Mouse (Mus musculus) forebrain, embryonic 10.5 days (tissue): ENCODE results near the gene Tmem121. TPM values are rescaled to one million over a fixed set of nuclear protein-coding genes. Genes with fewer than 3 reads are reported as not detected.
A peak's percentile ranks its signal among the peaks of the same experiment; 100 is the strongest.
"Not testable (repeated sequence)": the region's sequence is repeated elsewhere in the genome, so short reads cannot be mapped to it uniquely, and the experiment has no call there.

Experiments
- DNase-seq: peaks from one replicate; pipeline ENCODE4 v3.0.0-alpha.2; 2017; ENCODE audit warnings: low spot score; ENCODE audit errors: extremely low spot score
- H3K27ac ChIP-seq: fragments of 300-500 bp; sonication (generic); 2 replicates; pipeline ENCODE4 v1.5.1; 2016; ENCODE audit warnings: mild to moderate bottlenecking
- H3K27me3 ChIP-seq: fragments of 300-500 bp; sonication (generic); 2 replicates; pipeline ENCODE4 v1.6.1; 2016; ENCODE audit warnings: mild to moderate bottlenecking; ENCODE audit not compliant: poor library complexity, severe bottlenecking
- H3K36me3 ChIP-seq: fragments of 300-500 bp; sonication (generic); replicated peaks from 2 replicates; pipeline ENCODE4 v1.6.1; 2016; ENCODE audit warnings: mild to moderate bottlenecking, moderate library complexity
- H3K4me1 ChIP-seq: fragments of 300-500 bp; sonication (generic); 2 replicates; pipeline ENCODE4 v1.6.1; 2016
- H3K4me3 ChIP-seq: fragments of 300-500 bp; sonication (generic); 2 replicates; pipeline ENCODE4 v1.5.1; 2016; ENCODE audit warnings: mild to moderate bottlenecking, moderate library complexity
- H3K9me3 ChIP-seq: fragments of 300-500 bp; sonication (generic); 2 replicates; pipeline ENCODE4 v1.6.1; 2016; ENCODE audit warnings: mild to moderate bottlenecking, moderate library complexity
- WGBS: fragments of 180-500 bp; shearing (Covaris S2); methylation state at CpG from one replicate; pipeline ENCODE4 v1.1.7; 2016; 5-methylcytosine and 5-hydroxymethylcytosine counted together
- polyA plus RNA-seq: library from polyadenylated mRNA; unstranded; fragments of >200 nt; fragmentation: Nextera tagmentation; extraction: Ambion mirVana; gene quantifications from 2 replicates; pipeline ENCODE4 v1.2.1, GENCODE M21; 2016

Tmem121 gene
- polyA plus RNA-seq, 1 experiment from 2014 or later: 20.3 TPM

DNA sequence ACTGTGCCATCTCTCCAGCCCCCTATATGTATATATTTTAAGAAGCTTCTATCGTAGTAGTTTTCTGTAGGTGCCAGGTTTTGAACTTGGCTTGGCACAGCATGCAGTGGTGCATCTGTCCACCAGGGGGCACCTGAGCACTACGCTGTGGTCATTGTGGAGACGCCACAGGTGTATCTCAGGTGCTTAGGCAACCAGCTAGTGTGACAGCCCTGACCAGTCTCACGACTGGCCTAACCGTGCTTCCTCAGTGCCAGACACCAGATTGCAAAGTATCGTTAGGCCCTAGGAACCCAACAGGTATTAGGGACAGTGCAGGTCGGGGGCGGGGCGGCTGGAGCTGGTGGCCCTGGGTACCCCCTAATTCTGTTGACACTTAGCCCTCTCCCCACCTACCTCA is 35.6 kb downstream of the Tmem121 start:
- Histone ChIP-seq H3K4me3 (no peak overlapping the region), H3K27me3 (no peaks in the 10 kb centered on the region), H3K9me3 (peaks cover 9% of the 10 kb centered on the region; the same call in 1 of the 2 replicates), H3K36me3 (no peaks in the 10 kb centered on the region), H3K27ac (no peak overlapping the region), H3K4me1 (no peaks in the 10 kb centered on the region)
- no peak for DNase-seq
- WGBS: 85% methylated on average over 9 of the region's 9 CpGs

DNA sequence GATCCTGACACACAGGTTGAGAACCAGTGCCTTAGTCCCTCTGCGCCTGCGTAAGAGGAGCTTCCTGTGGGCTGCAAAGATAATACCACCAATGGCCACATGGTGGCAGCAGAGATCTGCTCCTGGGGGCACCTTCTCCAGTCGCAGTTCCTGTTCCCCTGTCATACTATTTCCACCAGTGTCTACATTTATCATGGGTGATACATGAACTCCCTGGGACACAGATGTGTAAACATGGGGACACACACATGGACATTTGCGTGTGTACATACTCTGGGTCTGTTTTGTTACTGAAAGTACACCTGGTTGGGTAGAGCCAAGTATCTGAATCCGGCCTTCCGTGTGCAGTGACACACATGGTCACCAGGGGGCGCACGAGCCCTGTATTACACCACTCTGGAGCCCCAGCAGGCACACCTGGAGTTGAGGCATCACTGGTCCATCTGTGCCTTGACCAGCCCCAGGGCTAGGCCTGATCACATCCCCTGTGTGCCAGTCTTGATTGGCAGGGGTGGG is 36.4 kb downstream of the Tmem121 start:
- H3K4me3 ChIP-seq: no peak overlapping the region
- H3K27me3 ChIP-seq: no peaks in the 10 kb centered on the region
- no peaks in the 10 kb centered on the region for H3K36me3 ChIP-seq
- H3K27ac ChIP-seq: no peak overlapping the region
- H3K4me1 ChIP-seq: no peaks in the 10 kb centered on the region
- peak; percentile 81 for DNase-seq
- peaks cover 9% of the 10 kb centered on the region; the same call in 1 of the 2 replicates for H3K9me3 ChIP-seq
- 10% methylated on average over 8 of the region's 8 CpGs for WGBS

DNA sequence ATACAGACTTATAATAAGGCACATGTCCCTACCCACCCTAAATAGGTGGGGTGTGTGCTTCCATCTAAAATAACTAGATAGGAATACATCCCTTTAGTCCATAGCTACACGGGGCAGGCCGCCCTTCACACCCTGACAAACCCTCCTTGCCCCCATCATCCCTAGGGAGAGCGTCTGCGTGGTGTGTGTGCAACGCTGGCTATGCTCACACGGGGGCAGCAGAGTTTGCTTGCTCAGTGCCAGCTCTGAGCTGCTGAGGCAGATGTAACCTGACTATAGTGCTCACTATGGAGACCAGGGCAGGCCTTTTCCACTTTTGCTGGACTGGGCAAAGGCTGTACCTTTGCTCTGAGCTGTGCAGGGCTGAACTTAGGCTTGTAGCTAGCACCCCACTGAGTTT is 37.0 kb downstream of the Tmem121 start:
- H3K4me1 ChIP-seq: no peaks in the 10 kb centered on the region
- H3K27me3 ChIP-seq: no peaks in the 10 kb centered on the region
- peak; percentile 41 for DNase-seq
- no peak overlapping the region for H3K27ac ChIP-seq
- no peak overlapping the region for H3K4me3 ChIP-seq
- H3K9me3 ChIP-seq: peaks cover 9% of the 10 kb centered on the region; the same call in 1 of the 2 replicates
- H3K36me3 ChIP-seq: no peaks in the 10 kb centered on the region
- 41% methylated on average over 6 of the region's 6 CpGs for WGBS

DNA sequence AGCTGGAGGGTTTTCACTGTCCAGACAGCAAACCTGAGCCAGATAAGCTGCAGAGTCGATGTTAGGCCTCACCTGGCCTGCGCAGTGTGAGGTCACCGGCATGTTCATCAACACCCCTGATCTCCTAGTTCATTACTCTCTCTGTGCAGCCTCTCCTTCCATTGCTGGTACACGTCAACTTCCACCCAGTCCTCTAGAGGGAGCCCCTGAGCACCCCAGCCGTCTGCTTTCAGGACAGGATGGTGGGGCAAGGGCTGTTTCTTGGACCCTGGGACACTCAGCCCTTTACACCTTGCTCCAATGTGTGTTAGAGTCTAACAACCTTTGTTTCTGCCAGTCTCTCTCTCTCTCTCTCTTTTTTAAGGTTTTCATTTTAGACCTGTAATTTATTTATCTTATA is 38.5 kb downstream of the Tmem121 start:
- Histone ChIP-seq H3K4me3 (no peak overlapping the region), H3K27ac (no peak overlapping the region), H3K4me1 (no peaks in the 10 kb centered on the region), H3K9me3 (peaks cover 9% of the 10 kb centered on the region; the same call in 1 of the 2 replicates), H3K27me3 (no peaks in the 10 kb centered on the region), H3K36me3 (no peaks in the 10 kb centered on the region)
- DNase-seq: no peak
- 79% methylated on average over 5 of the region's 5 CpGs for WGBS

DNA sequence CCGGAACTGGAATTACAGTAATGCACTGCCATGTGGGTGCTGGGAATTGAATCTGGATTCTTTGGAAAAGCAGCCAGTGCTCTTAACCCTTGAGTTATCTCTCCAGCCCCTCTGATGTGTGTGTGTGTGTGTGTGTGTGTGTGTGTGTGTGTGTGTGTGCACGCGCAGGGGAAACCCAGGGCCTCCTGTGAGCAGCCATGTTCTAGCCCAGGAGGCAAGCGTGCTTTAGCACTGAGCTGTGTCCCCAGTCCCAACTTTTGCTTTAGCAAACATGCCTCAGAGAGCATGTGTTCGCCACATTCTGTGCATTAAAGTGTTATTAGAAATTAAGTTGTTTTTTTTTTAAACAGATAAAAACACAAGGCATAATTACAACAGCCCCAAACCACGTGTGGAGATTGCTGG is 39.0 kb downstream of the Tmem121 start:
- H3K9me3 ChIP-seq: peaks cover 9% of the 10 kb centered on the region; the same call in 1 of the 2 replicates
- WGBS: 94% methylated on average over 6 of the region's 6 CpGs
- H3K27ac ChIP-seq: no peak overlapping the region
- no peak overlapping the region for H3K4me3 ChIP-seq
- DNase-seq: no peak
- H3K4me1 ChIP-seq: no peaks in the 10 kb centered on the region
- H3K27me3 ChIP-seq: no peaks in the 10 kb centered on the region
- no peaks in the 10 kb centered on the region for H3K36me3 ChIP-seq

DNA sequence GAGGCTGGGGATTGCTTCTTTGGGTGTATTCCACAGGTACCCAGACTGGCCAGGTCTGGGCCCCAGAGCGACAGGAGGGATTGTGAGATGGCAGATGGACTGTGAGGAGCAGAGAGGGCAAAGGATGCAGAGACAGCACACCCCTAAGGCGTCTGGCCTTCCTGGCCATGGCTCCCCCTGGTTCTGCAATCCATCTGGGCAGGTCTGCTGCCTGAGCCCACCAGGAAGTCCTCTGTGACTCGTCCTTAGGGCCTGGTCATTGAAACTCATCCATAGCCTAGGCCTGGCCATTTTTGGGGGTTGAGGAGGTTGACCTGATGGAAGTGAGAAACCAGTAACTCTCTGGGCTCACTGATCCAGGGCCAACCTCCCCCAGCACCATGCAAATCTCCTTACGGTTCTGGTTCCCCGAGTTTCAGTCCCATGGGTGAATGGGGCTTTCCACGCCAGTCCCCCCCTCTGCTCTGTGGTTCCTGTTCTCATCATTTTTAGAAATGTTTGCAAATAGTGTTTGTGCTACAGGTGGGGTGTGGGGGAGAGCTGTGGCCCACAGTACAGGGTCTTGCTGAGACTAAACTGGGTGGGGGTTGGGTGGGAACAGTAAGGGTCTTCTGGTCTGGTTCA is 42.4 kb downstream of the Tmem121 start:
- no peak for DNase-seq
- Histone ChIP-seq H3K4me1 (no peaks in the 10 kb centered on the region), H3K4me3 (no peak overlapping the region), H3K36me3 (no peaks in the 10 kb centered on the region), H3K9me3 (peaks cover 9% of the 10 kb centered on the region; the same call in 1 of the 2 replicates), H3K27ac (no peak overlapping the region), H3K27me3 (no peaks in the 10 kb centered on the region)
- WGBS: 76% methylated on average over 6 of the region's 6 CpGs

DNA sequence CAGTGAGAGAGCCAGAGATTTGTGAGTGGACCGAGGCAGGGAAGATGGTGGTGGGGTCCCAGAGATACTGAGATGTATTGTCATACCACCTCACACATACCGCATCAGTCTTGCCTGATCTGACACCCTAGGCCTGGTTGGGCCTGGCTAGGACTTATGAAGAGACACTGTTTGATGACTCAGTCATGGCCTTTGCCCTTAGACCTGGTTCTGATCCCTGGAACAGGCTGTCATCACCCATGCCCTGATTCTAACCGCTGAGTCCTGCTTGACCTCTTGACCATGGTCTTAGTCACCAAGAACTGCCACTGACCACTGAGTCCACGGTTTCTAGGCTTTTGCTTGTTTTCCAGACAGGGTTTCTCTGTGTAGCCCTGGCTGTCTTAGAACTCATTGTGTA is 45.0 kb downstream of the Tmem121 start:
- Histone ChIP-seq H3K4me1 (no peaks in the 10 kb centered on the region), H3K27me3 (no peaks in the 10 kb centered on the region), H3K9me3 (peaks cover 4% of the 10 kb centered on the region; the same call in 1 of the 2 replicates), H3K27ac (no peak overlapping the region), H3K4me3 (no peak overlapping the region), H3K36me3 (no peaks in the 10 kb centered on the region)
- DNase-seq: no peak
- WGBS: 87% methylated on average over 4 of the region's 4 CpGs

DNA sequence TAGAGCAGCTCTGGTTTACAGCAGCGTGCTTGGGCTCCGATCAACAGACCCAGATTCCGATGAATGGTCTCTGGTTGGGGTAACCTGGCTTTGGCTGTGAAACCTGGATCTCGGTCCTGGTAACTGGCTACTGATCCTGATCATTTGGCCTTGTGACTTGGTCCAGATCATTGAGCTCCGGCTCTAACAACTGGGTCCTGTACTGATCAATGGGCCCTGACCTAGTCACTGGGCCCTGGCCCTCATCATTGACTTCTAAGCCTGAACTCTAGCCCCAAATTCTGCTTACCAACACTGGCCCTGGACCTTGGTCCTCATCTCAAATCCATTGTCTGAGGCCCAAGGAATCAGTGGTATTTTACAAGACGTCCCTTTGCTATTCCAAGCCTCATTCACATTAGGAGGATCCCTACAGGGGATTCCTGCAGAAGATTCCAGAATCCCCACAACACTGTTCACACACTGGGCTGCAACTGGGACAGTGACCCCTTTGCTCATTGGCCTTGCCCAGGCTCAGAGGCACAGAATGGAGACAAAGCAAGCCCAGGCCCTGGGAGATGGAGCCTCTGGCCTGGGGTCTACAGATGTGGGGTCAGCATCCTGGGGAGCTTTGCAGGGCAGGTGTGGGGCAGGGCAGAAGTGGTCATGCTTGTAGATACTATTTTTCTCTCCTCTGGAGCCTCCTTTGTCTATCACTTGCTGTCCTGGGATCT is 46.0 kb downstream of the Tmem121 start:
- H3K4me1 ChIP-seq, DNase-seq, H3K27ac ChIP-seq, H3K36me3 ChIP-seq, H3K9me3 ChIP-seq, H3K27me3 ChIP-seq, H3K4me3 ChIP-seq: not testable (repeated sequence)
- 91% methylated on average over 6 of the region's 6 CpGs for WGBS

DNA sequence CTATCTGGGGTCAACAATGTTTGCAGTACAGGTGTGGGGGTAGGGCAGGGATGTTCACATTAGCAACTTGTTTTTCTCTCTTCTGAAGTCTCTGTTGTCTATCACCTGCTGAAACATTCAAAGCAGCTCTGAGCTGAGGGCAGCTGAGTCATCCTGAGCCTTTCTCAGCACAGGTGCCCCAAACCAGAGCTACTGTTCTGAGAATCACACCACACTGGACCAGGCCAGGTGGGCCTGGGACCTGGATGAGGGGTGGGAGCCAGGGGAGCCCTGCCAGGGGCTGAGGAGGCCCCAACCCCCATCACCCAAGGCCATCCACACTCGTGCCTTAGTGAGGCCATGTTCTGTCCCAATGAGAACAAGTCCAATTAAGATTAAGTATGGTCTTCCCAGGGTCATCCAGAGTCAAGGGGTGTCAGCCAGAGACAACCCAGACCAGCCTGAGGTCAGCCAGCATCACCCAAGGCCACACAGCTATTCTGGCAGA is 46.6 kb downstream of the Tmem121 start:
- H3K36me3 ChIP-seq, H3K9me3 ChIP-seq, H3K27ac ChIP-seq, H3K27me3 ChIP-seq, DNase-seq, H3K4me1 ChIP-seq, H3K4me3 ChIP-seq: not testable (repeated sequence)
- WGBS: 27% methylated on average over 1 of the region's 1 CpGs

Other genes with a start within 250 kb of the Tmem121 start
- 61.4 and 70.4 TPM in 2 replicates for gene Nudt14, start 243.8 kb upstream of the Tmem121 start, polyA plus RNA-seq
- 22.4 and 24.2 TPM in 2 replicates for gene Btbd6, start 209.4 kb upstream of the Tmem121 start, polyA plus RNA-seq
- 50.8 and 58.1 TPM in 2 replicates for gene Brf1, start 185.2 kb upstream of the Tmem121 start, polyA plus RNA-seq
- gene Pacs2, start 171.4 kb upstream of the Tmem121 start, polyA plus RNA-seq: 16.9 and 18.3 TPM in 2 replicates
- not detected in 2 replicates for gene Tex22, start 111.4 kb upstream of the Tmem121 start, polyA plus RNA-seq
- 21.2 and 22.7 TPM in 2 replicates for gene Mta1, start 87.7 kb upstream of the Tmem121 start, polyA plus RNA-seq
- 172 and 182 TPM in 2 replicates for gene Crip2, start 45.7 kb upstream of the Tmem121 start, polyA plus RNA-seq
- gene Crip1, start 39.6 kb upstream of the Tmem121 start, polyA plus RNA-seq: 59.2 and 59.5 TPM in 2 replicates
- 66.4 and 69.6 TPM in 2 replicates for gene Tedc1, start 29.5 kb upstream of the Tmem121 start, polyA plus RNA-seq